Comparison of ENCODE assay signal across 23 mouse cellular contexts in the genomic region with DNA sequence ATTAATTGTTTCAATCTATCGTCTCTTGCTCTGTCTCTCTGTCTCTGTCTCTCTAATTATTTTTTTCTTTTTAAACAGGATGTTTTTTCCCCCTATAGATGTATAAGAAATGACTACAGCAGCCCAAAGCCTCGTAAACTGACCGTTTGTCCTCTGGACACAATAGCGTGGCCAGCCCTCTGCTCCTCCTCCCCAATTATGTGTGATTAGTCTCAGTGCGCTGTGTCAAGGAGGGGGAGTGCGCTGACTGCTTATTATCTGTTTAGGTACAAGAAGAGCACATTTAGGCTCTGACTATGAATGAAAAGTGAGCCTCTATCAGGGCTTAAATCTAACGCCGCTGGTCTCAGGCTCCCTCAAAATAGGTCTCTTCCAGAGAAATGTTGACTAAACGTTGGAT.
A peak's percentile ranks its signal among the peaks of the same experiment; 100 is the strongest.
DNase-seq lines count a peak whose midpoint lies in the region; ATAC-seq and TF ChIP-seq lines count a peak whose summit lies in the region.
"Had no signal": no experiment of that assay in that cellular context is flagged by ENCODE, and none has a peak within 500 bp of the region (broad histone marks: within the 10 kb centered on the region; RNA-seq: fewer than 3 reads in every experiment).

No protein-coding gene starts in this region.

- WGBS in hindbrain, embryonic 10.5 days: 8% methylated on average over 9 of the region's 9 CpGs
- WGBS in hindbrain, embryonic 12.5 days: 4% methylated on average over 9 of the region's 9 CpGs
- 5% methylated on average over 9 of the region's 9 CpGs for WGBS in neural tube, embryonic 11.5 days

- no peak overlapping the region for H3K4me2 ChIP-seq in hindbrain, embryonic 12.5 days (replicated peaks)
- H3K4me2 ChIP-seq in neural tube, embryonic 11.5 days (ENCODE audit: low read depth): no peak overlapping the region
- H3K4me2 ChIP-seq: liver, embryonic 15.5 days had no signal

- no peak overlapping the region for H3K4me3 ChIP-seq in hindbrain, embryonic 10.5 days
- no peak overlapping the region for H3K4me3 ChIP-seq in hindbrain, embryonic 12.5 days
- no peak overlapping the region for H3K4me3 ChIP-seq in neural tube, embryonic 11.5 days (ENCODE audit: low read depth, low read length)
- no peak overlapping the region for H3K4me3 ChIP-seq in left cerebral cortex, adult 2 months
- H3K4me3 ChIP-seq: kidney, embryonic 15.5 days; liver, embryonic 15.5 days; lung, embryonic 15.5 days; megakaryocyte, embryonic 14.5 days had no signal

- intact Hi-C loops in left cerebral cortex, adult 2 months (cut with DNase I): no loop called here

- H3K27me3 ChIP-seq in hindbrain, embryonic 10.5 days (ENCODE audit: insufficient read depth, poor library complexity, severe bottlenecking): peaks cover 100% of the 10 kb centered on the region
- H3K27me3 ChIP-seq in hindbrain, embryonic 12.5 days: peaks cover 94% of the 10 kb centered on the region
- peaks cover 99% of the 10 kb centered on the region for H3K27me3 ChIP-seq in neural tube, embryonic 11.5 days (ENCODE audit: control insufficient read depth, insufficient read depth, low read length)
- H3K27me3 ChIP-seq: CH12.LX had no signal

- no peak for ATAC-seq in hindbrain, embryonic 12.5 days (ENCODE audit: low FRiP score)
- ATAC-seq in neural tube, embryonic 11.5 days (ENCODE audit: insufficient read depth, low FRiP score, low TSS enrichment): 0 out of 2 replicates have a peak, but pooled peaks have one; percentile 51
- no peak for ATAC-seq in erythroblast, adult 5-6 weeks (replicated peaks; ENCODE audit: low FRiP score, poor library complexity, severe bottlenecking)
- ATAC-seq: activated CD4-positive, CD25-positive, alpha-beta regulatory T cell, adult 4 months; intestine, postnatal 0 days had no signal

- H3K27ac ChIP-seq in hindbrain, embryonic 10.5 days: no peak overlapping the region
- H3K27ac ChIP-seq in hindbrain, embryonic 12.5 days: no peak overlapping the region
- no peak overlapping the region for H3K27ac ChIP-seq in neural tube, embryonic 11.5 days (ENCODE audit: low read depth, low read length)
- H3K27ac ChIP-seq in left cerebral cortex, adult 2 months: no peak overlapping the region
- H3K27ac ChIP-seq: heart, embryonic 10.5 days; kidney, embryonic 15.5 days; liver, embryonic 15.5 days; lung, embryonic 15.5 days had no signal

- no peaks in the 10 kb centered on the region for H3K9me3 ChIP-seq in hindbrain, embryonic 10.5 days
- H3K9me3 ChIP-seq in hindbrain, embryonic 12.5 days (replicated peaks): no peaks in the 10 kb centered on the region
- no peaks in the 10 kb centered on the region for H3K9me3 ChIP-seq in neural tube, embryonic 11.5 days (ENCODE audit: control insufficient read depth, low read length)
- H3K9me3 ChIP-seq: heart, embryonic 10.5 days; kidney, embryonic 15.5 days; liver, embryonic 15.5 days; lung, embryonic 15.5 days; megakaryocyte, embryonic 14.5 days had no signal

- H3K36me3 ChIP-seq in hindbrain, embryonic 10.5 days: no peaks in the 10 kb centered on the region
- H3K36me3 ChIP-seq in hindbrain, embryonic 12.5 days: no peaks in the 10 kb centered on the region
- no peaks in the 10 kb centered on the region for H3K36me3 ChIP-seq in neural tube, embryonic 11.5 days (ENCODE audit: control insufficient read depth, insufficient read depth, low read length)
- H3K36me3 ChIP-seq: G1E; heart, embryonic 10.5 days; kidney, embryonic 15.5 days; liver, embryonic 15.5 days; lung, embryonic 15.5 days had no signal

- H3K9ac ChIP-seq in hindbrain, embryonic 12.5 days: no peak overlapping the region
- H3K9ac ChIP-seq in neural tube, embryonic 11.5 days (ENCODE audit: low read length): no peak overlapping the region
- H3K9ac ChIP-seq: kidney, embryonic 15.5 days; liver, embryonic 15.5 days; lung, embryonic 15.5 days had no signal

- peaks cover 21% of the 10 kb centered on the region for H3K4me1 ChIP-seq in hindbrain, embryonic 10.5 days (replicated peaks)
- H3K4me1 ChIP-seq in hindbrain, embryonic 12.5 days: peaks cover 7% of the 10 kb centered on the region
- 0 out of 2 replicates have a peak, but pooled peaks cover 4% of the 10 kb centered on the region for H3K4me1 ChIP-seq in neural tube, embryonic 11.5 days (ENCODE audit: control insufficient read depth, insufficient read depth, low read length)
- H3K4me1 ChIP-seq: liver, embryonic 15.5 days had no signal

- peak; percentile 50 for DNase-seq in hindbrain, embryonic 10.5 days (ENCODE audit: low spot score)
- DNase-seq in Muller cell, postnatal 12 days (ENCODE audit: inconsistent ontology term): peak; percentile 86
- peak; percentile 54 for DNase-seq in embryo, embryonic 9.5 days (ENCODE audit: extremely low spot score)
- peak; percentile 45 for DNase-seq in neural tube, embryonic 11.5 days (ENCODE audit: low spot score)
- DNase-seq in left cerebral cortex, adult 2 months (ENCODE audit: extremely low spot score in 1 of 2, low spot score in 2 of 2): no peak
- DNase-seq: adrenal gland, adult 8-10 months; B cell, adult 2 months; cerebellum, adult 18-20 months; cerebellum, postnatal 14 days; gastrocnemius, postnatal 10 days; lung, postnatal 36 days; thymus, adult 18-20 months had no signal

- no peak for TF ChIP-seq CTCF in left cerebral cortex, adult 2 months (IDR thresholded peaks at IDR 0.05)

Comparison
In these comparisons a context has a peak if more than half of its experiments do, and no peak if none do; other contexts are left out.
1. DNase-seq: peak in hindbrain, embryonic 10.5 days (single experiment), Muller cell, postnatal 12 days (single experiment), embryo, embryonic 9.5 days (single experiment) and neural tube, embryonic 11.5 days (single experiment); none in left cerebral cortex, adult 2 months (0 of 2).